Mouse (Mus musculus): ENCODE measurements around the gene Sri. TPM values are rescaled to one million over a fixed set of nuclear protein-coding genes. Genes with fewer than 3 reads are reported as not detected.
A peak's percentile ranks its signal among the peaks of the same experiment; 100 is the strongest.

Sri gene
- polyA plus RNA-seq, 1 experiment from 2014 or later = 140 TPM

GRCm38 (mm10) chr5:8116561-8117168 lies 70.8 kb downstream of the Sri start:
- Histone ChIP-seq H3K9ac (replicated peaks) (no peak overlapping the region), H3K4me3 (no peak overlapping the region), H3K27ac (replicated peaks) (no peak overlapping the region), H3K9me3 (no peaks in the 10 kb centered on the region), H3K4me2 (replicated peaks) (no peak overlapping the region), H3K36me3 (0 out of 2 replicates have a peak, but pooled peaks cover 3% of the 10 kb centered on the region), H3K27me3 (no peaks in the 10 kb centered on the region), H3K4me1 (peaks cover 5% of the 10 kb centered on the region)
- WGBS = 52% methylated on average over 5 of the region's 5 CpGs
- ATAC-seq (replicated peaks) = peak; percentile 77; the same call in 1 of the 2 replicates

Other genes with a start within 250 kb of the Sri start
- gene Steap4, start 85.6 kb upstream of the Sri start, polyA plus RNA-seq (2015; fragmentation: Nextera tagmentation; extraction: Ambion mirVana) = 0.08 and 0.10 TPM in 2 replicates